Mouse (Mus musculus): ENCODE measurements around the gene Kcnc4. TPM values are rescaled to one million over a fixed set of nuclear protein-coding genes. Genes with fewer than 3 reads are reported as not detected.
A peak's percentile ranks its signal among the peaks of the same experiment; 100 is the strongest.

Gene Kcnc4
- polyA plus RNA-seq, 1 experiment: 1.1 TPM

GRCm38 (mm10) chr3:107496086-107496850 is 36.9 kb upstream of the Kcnc4 start:
- WGBS: 71% methylated on average over 13 of the region's 13 CpGs
- no peak for DNase-seq
- TF ChIP-seq POLR2A (IDR thresholded peaks at IDR 0.05; ENCODE audit: borderline replicate concordance, extremely low read depth, low read depth, low read length): no peak
- Histone ChIP-seq H3K4me1 (ENCODE audit: control insufficient read depth, insufficient read depth, low read length) (no peaks in the 10 kb centered on the region), H3K4me3 (replicated peaks; ENCODE audit: extremely low read depth, low read depth, low read length) (no peak overlapping the region)

- TF ChIP-seq CTCF (IDR thresholded peaks at IDR 0.05; ENCODE audit: insufficient read depth, low read length) (no peak), POLR2A (IDR thresholded peaks at IDR 0.05; ENCODE audit: borderline replicate concordance, extremely low read depth, low read depth, low read length) (no peak)
- no peaks in the 10 kb centered on the region for H3K4me1 ChIP-seq (ENCODE audit: control insufficient read depth, insufficient read depth, low read length)
- 93% methylated on average over 6 of the region's 6 CpGs for WGBS
- H3K4me3 ChIP-seq (replicated peaks; ENCODE audit: extremely low read depth, low read depth, low read length): no peak overlapping the region
- no peak for DNase-seq
These were observed 36.2 kb upstream of the Kcnc4 start for GRCm38 (mm10) chr3:107495524-107495923.

- Histone ChIP-seq H3K4me1 (ENCODE audit: control insufficient read depth, insufficient read depth, low read length) (no peaks in the 10 kb centered on the region), H3K4me3 (replicated peaks; ENCODE audit: extremely low read depth, low read depth, low read length) (no peak overlapping the region)
- no peak for TF ChIP-seq CTCF (IDR thresholded peaks at IDR 0.05; ENCODE audit: insufficient read depth, low read length)
- no peak for TF ChIP-seq POLR2A (IDR thresholded peaks at IDR 0.05; ENCODE audit: borderline replicate concordance, extremely low read depth, low read depth, low read length)
- DNase-seq: no peak
- 21% methylated on average over 6 of the region's 6 CpGs for WGBS
These were observed 32.1 kb upstream of the Kcnc4 start for GRCm38 (mm10) chr3:107491459-107491858.

- no peak for DNase-seq
- WGBS: 34% methylated on average over 4 of the region's 4 CpGs
- Histone ChIP-seq H3K4me1 (ENCODE audit: control insufficient read depth, insufficient read depth, low read length) (no peaks in the 10 kb centered on the region), H3K4me3 (replicated peaks; ENCODE audit: extremely low read depth, low read depth, low read length) (no peak overlapping the region)
- TF ChIP-seq POLR2A (IDR thresholded peaks at IDR 0.05; ENCODE audit: borderline replicate concordance, extremely low read depth, low read depth, low read length) (no peak), CTCF (IDR thresholded peaks at IDR 0.05; ENCODE audit: insufficient read depth, low read length) (no peak)
These were observed 29.3 kb upstream of the Kcnc4 start for GRCm38 (mm10) chr3:107488637-107489036.

GRCm38 (mm10) chr3:107483290-107483689 is 23.9 kb upstream of the Kcnc4 start:
- no peak overlapping the region for H3K4me3 ChIP-seq (replicated peaks; ENCODE audit: extremely low read depth, low read depth, low read length)
- TF ChIP-seq CTCF (IDR thresholded peaks at IDR 0.05; ENCODE audit: insufficient read depth, low read length): no peak
- TF ChIP-seq POLR2A (IDR thresholded peaks at IDR 0.05; ENCODE audit: borderline replicate concordance, extremely low read depth, low read depth, low read length): no peak
- no peak for DNase-seq
- no peaks in the 10 kb centered on the region for H3K4me1 ChIP-seq (ENCODE audit: control insufficient read depth, insufficient read depth, low read length)
- WGBS: 34% methylated on average over 11 of the region's 11 CpGs

GRCm38 (mm10) chr3:107480660-107481059 is 21.3 kb upstream of the Kcnc4 start:
- WGBS: 50% methylated on average over 3 of the region's 3 CpGs
- no peak for DNase-seq
- TF ChIP-seq POLR2A (IDR thresholded peaks at IDR 0.05; ENCODE audit: borderline replicate concordance, extremely low read depth, low read depth, low read length): no peak
- no peak for TF ChIP-seq CTCF (IDR thresholded peaks at IDR 0.05; ENCODE audit: insufficient read depth, low read length)
- Histone ChIP-seq H3K4me1 (ENCODE audit: control insufficient read depth, insufficient read depth, low read length) (no peaks in the 10 kb centered on the region), H3K4me3 (replicated peaks; ENCODE audit: extremely low read depth, low read depth, low read length) (no peak overlapping the region)

GRCm38 (mm10) chr3:107472198-107472597 is 12.8 kb upstream of the Kcnc4 start:
- TF ChIP-seq CTCF (IDR thresholded peaks at IDR 0.05; ENCODE audit: insufficient read depth, low read length) (peak; percentile 98), POLR2A (IDR thresholded peaks at IDR 0.05; ENCODE audit: borderline replicate concordance, extremely low read depth, low read depth, low read length) (no peak)
- no peak overlapping the region for H3K4me3 ChIP-seq (replicated peaks; ENCODE audit: extremely low read depth, low read depth, low read length)
- DNase-seq: peak; percentile 23
- H3K4me1 ChIP-seq (ENCODE audit: control insufficient read depth, insufficient read depth, low read length): no peaks in the 10 kb centered on the region
- WGBS: 14% methylated on average over 6 of the region's 6 CpGs

GRCm38 (mm10) chr3:107469059-107469458 is 9.7 kb upstream of the Kcnc4 start:
- no peak for TF ChIP-seq CTCF (IDR thresholded peaks at IDR 0.05; ENCODE audit: insufficient read depth, low read length)
- no peak for TF ChIP-seq POLR2A (IDR thresholded peaks at IDR 0.05; ENCODE audit: borderline replicate concordance, extremely low read depth, low read depth, low read length)
- Histone ChIP-seq H3K4me3 (replicated peaks; ENCODE audit: extremely low read depth, low read depth, low read length) (no peak overlapping the region), H3K4me1 (ENCODE audit: control insufficient read depth, insufficient read depth, low read length) (no peaks in the 10 kb centered on the region)
- DNase-seq: no peak
- 71% methylated on average over 4 of the region's 4 CpGs for WGBS

GRCm38 (mm10) chr3:107468106-107468505 is 8.8 kb upstream of the Kcnc4 start:
- Histone ChIP-seq H3K4me3 (replicated peaks; ENCODE audit: extremely low read depth, low read depth, low read length) (no peak overlapping the region), H3K4me1 (ENCODE audit: control insufficient read depth, insufficient read depth, low read length) (no peaks in the 10 kb centered on the region)
- DNase-seq: no peak
- TF ChIP-seq POLR2A (IDR thresholded peaks at IDR 0.05; ENCODE audit: borderline replicate concordance, extremely low read depth, low read depth, low read length): no peak
- TF ChIP-seq CTCF (IDR thresholded peaks at IDR 0.05; ENCODE audit: insufficient read depth, low read length): no peak
- 81% methylated on average over 11 of the region's 11 CpGs for WGBS

- H3K4me1 ChIP-seq (ENCODE audit: control insufficient read depth, insufficient read depth, low read length): no peaks in the 10 kb centered on the region
- peak; percentile 58 for DNase-seq
- H3K4me3 ChIP-seq (replicated peaks; ENCODE audit: extremely low read depth, low read depth, low read length): no peak overlapping the region
- WGBS: 6% methylated on average over 6 of the region's 6 CpGs
- peak; percentile 91 for TF ChIP-seq CTCF (IDR thresholded peaks at IDR 0.05; ENCODE audit: insufficient read depth, low read length)
- no peak for TF ChIP-seq POLR2A (IDR thresholded peaks at IDR 0.05; ENCODE audit: borderline replicate concordance, extremely low read depth, low read depth, low read length)
These were observed 7.2 kb upstream of the Kcnc4 start for GRCm38 (mm10) chr3:107466577-107466976.

Data from lung, adult 2 months (tissue).